Mouse (Mus musculus) E14TG2a.4 (cell line): Measurements from ENCODE around the gene Pitpnm3.

Source experiments
- CTCF ChIP-seq: conservative IDR thresholded peaks from 2 replicates; pipeline ENCODE4 v1.5.1; 2014; ENCODE audit warnings: low read length
- NANOG ChIP-seq: IDR thresholded peaks from 2 replicates; pipeline ENCODE4 v1.6.1; 2014; ENCODE audit warnings: borderline replicate concordance, low read length, mixed read lengths
- POU5F1 ChIP-seq: IDR thresholded peaks from 2 replicates; pipeline ENCODE4 v1.6.1; 2014; ENCODE audit warnings: low read length, borderline replicate concordance

DNA sequence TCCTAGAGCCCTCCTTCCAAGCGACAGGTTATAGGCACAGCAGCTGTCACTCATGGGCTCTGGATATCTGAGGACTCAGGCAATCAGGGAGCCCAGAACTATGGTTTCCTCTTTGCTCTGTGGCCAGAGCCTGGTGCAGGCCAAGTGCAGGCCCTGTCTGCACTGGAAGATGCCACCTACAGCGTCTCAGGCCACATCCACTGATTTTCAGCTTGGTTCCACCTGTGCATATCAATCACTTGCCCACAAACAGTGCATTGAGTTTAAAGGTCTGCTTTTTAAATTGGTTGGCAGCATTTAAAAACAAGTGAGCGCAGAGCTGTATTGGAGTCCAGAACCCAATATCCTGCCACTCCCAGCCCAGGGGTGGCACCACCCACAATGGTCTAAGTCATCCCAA is 103.0 kb downstream of the Pitpnm3 start:
- TF ChIP-seq CTCF, result no peak
- no peak for TF ChIP-seq POU5F1
- TF ChIP-seq NANOG, result no peak
